Mouse (Mus musculus): ENCODE measurements around the gene Siae.

DNA sequence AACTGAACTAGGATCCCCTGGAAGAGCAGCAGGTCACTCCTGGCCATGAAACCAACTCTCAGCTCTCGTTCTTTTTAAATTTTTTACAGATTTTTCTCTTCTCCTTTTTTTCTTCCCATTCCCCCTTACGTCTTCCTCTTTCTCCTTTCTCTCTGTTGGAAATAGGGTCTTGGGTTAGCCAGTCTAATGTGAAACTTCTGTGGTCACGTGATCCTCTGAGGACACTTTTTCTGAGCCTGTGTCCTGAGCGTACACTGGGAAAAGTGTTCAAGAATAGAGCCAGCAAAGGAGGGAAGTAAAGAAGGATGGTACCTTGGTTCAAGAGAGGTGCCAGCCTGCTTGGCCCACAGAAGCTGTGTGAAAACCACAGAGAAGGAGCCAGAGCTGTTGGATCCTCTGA, 34.9 kb downstream of the Siae start:
- TF ChIP-seq CTCF (conservative IDR thresholded peaks at IDR 0.05; ENCODE audit: low read length) = no peak
- TF ChIP-seq POU5F1 (IDR thresholded peaks at IDR 0.05; ENCODE audit: borderline replicate concordance, low read length) = no peak

Measured in E14TG2a.4 (cell line).